Mouse (Mus musculus) forebrain, postnatal 0 days (tissue): ENCODE results near the gene Fermt3. TPM values are rescaled to one million over a fixed set of nuclear protein-coding genes. Genes with fewer than 3 reads are reported as not detected.
A peak's percentile ranks its signal among the peaks of the same experiment; 100 is the strongest.

Experiments
- ATAC-seq: fragments of 200-750 bp; cut with Nextera tagmentation; 2 replicates; pipeline ENCODE4 v1.8.0; 2017; ENCODE audit warnings: mild to moderate bottlenecking, moderate library complexity
- DNase-seq: peaks from one replicate; pipeline ENCODE4 v3.0.0-alpha.2; 2015
- H3K27ac ChIP-seq: fragments of 300-500 bp; sonication (generic); 2 replicates; pipeline ENCODE4 v1.5.1; 2014; ENCODE audit warnings: low read depth, mild to moderate bottlenecking, antibody characterized with exemption, low read length, moderate library complexity, mixed read lengths
- H3K27me3 ChIP-seq: fragments of 300-500 bp; sonication (generic); 2 replicates; pipeline ENCODE4 v1.6.1; 2014; ENCODE audit warnings: mild to moderate bottlenecking, low read length, mixed read lengths; ENCODE audit not compliant: insufficient read depth
- H3K36me3 ChIP-seq: fragments of 300-500 bp; sonication (generic); 2 replicates; pipeline ENCODE4 v1.6.1; 2014; ENCODE audit warnings: mild to moderate bottlenecking, moderate library complexity; ENCODE audit not compliant: insufficient read depth
- H3K4me1 ChIP-seq: fragments of 300-500 bp; sonication (generic); 2 replicates; pipeline ENCODE4 v1.6.1; 2014; ENCODE audit warnings: antibody characterized with exemption; ENCODE audit not compliant: insufficient read depth
- H3K4me2 ChIP-seq: fragments of 300-500 bp; sonication (generic); 2 replicates; pipeline ENCODE4 v1.6.1; 2014; ENCODE audit warnings: low read depth, mild to moderate bottlenecking, moderate library complexity
- H3K4me3 ChIP-seq: fragments of 300-500 bp; sonication (generic); 2 replicates; pipeline ENCODE4 v1.5.1; 2014; ENCODE audit warnings: low read depth, low read length, mixed read lengths
- H3K9ac ChIP-seq: fragments of 300-500 bp; sonication (generic); 2 replicates; pipeline ENCODE4 v1.6.1; 2014; ENCODE audit warnings: mild to moderate bottlenecking
- H3K9me3 ChIP-seq: fragments of 300-500 bp; sonication (generic); 2 replicates; pipeline ENCODE4 v1.6.1; 2016; ENCODE audit warnings: low read length
- CTCF ChIP-seq: sonication (generic); IDR thresholded peaks from 2 replicates; pipeline ENCODE4 v1.5.1; 2016; ENCODE audit warnings: antibody characterized with exemption, control low read depth, low read depth
- WGBS: fragments of 180-500 bp; shearing (Covaris S2); extraction: QIAGEN DNeasy Blood & Tissue Kit; methylation state at CpG from one replicate; pipeline ENCODE4 v1.1.7; 2014; 5-methylcytosine and 5-hydroxymethylcytosine counted together
- polyA plus RNA-seq: library from polyadenylated mRNA; unstranded; fragments of >200 nt; fragmentation: Nextera tagmentation; extraction: Ambion mirVana; gene quantifications from 2 replicates; pipeline ENCODE4 v1.2.1, GENCODE M21; 2015
- total RNA-seq: library from RNA; depleted of rRNA; stranded (reverse); fragments of >200 nt; gene quantifications from 2 replicates; pipeline ENCODE4 v1.2.3, GENCODE M21; 2014

Fermt3 gene
- total and polyA plus RNA-seq, 2 experiments from 2014 or later = 3.6 to 6.0 TPM

DNA sequence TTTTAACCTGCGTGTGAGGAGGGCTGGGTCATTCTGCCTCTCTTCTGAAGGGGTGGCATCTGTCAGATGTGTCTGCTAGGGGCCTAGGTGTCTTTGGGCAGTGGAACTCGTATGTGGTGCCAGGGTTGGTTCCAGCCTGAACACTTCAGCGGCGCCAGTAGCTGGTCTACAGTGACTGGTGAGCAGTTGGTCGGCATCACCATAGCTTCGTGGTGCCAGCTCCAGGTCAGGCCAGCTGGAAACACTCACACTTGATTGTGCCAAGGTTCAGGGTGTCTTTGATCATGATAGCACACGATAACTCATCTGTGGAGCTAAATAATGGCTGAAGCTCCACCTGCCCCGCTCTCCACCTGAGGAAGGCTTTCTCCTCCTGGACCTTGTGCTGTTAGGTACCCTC is 43.6 kb upstream of the Fermt3 start:
- no peaks in the 10 kb centered on the region for H3K9me3 ChIP-seq
- no peak for DNase-seq
- 84% methylated on average over 8 of the region's 8 CpGs for WGBS

DNA sequence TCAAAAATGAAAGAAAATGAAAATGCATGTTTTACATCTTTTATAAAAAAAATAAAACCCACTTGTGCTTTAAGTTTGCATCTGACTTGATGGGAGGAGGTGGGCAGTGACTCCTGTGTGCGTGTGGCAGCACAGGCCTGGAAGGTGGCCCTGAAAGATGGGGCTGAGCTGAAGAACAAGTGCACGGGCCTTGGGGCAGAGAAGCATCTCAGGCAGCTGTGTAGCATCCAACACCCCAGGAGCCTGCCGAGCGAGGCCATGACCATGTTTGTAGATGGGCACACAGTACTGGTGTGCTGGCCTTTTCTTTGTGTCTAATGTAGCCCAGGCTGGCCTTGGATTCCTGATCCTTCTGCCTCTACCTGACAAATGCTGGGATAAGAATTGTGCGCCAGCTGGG is 42.8 kb upstream of the Fermt3 start:
- WGBS = 94% methylated on average over 5 of the region's 5 CpGs
- no peaks in the 10 kb centered on the region for H3K27me3 ChIP-seq
- no peak for TF ChIP-seq CTCF
- H3K36me3 ChIP-seq = no peaks in the 10 kb centered on the region
- H3K9me3 ChIP-seq = no peaks in the 10 kb centered on the region
- H3K4me2 ChIP-seq = no peak overlapping the region
- no peak overlapping the region for H3K4me3 ChIP-seq
- no peak overlapping the region for H3K9ac ChIP-seq
- DNase-seq = no peak
- H3K4me1 ChIP-seq = peaks cover 9% of the 10 kb centered on the region
- ATAC-seq = no peak
- no peak overlapping the region for H3K27ac ChIP-seq

More for the DNA sequence above, 43.6 kb upstream of the Fermt3 start:
- Histone ChIP-seq H3K27me3 (no peaks in the 10 kb centered on the region), H3K36me3 (no peaks in the 10 kb centered on the region), H3K9ac (no peak overlapping the region), H3K27ac (no peak overlapping the region), H3K4me1 (peaks cover 9% of the 10 kb centered on the region; the same call in 1 of the 2 replicates), H3K4me3 (no peak overlapping the region), H3K4me2 (no peak overlapping the region)
- no peak for TF ChIP-seq CTCF
- ATAC-seq = no peak

DNA sequence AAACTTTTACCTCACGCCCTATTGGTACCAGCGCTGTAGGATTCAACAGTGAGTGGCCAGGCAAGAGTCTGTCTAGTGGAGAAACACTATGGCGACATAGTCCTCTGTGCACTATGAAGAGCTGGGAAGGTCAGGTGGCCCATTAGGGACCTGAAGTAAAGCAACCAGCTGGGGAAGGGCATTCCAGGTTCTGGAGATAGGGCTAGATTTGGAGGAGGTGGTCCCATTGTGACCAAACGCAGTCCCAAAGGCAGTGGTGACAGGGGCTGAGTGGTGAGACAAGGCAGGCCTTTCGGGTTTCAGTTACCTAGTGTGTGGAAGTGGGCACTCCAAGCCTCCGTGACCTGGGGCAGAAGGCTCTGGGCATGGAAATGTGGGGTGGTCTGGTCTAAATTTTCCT is 39.3 kb upstream of the Fermt3 start:
- no peaks in the 10 kb centered on the region for H3K36me3 ChIP-seq
- H3K4me3 ChIP-seq = no peak overlapping the region
- no peaks in the 10 kb centered on the region for H3K27me3 ChIP-seq
- 58% methylated on average over 6 of the region's 6 CpGs for WGBS
- no peaks in the 10 kb centered on the region for H3K9me3 ChIP-seq
- peaks cover 5% of the 10 kb centered on the region for H3K4me1 ChIP-seq
- no peak overlapping the region for H3K27ac ChIP-seq
- no peak overlapping the region for H3K9ac ChIP-seq
- no peak for DNase-seq
- no peak for TF ChIP-seq CTCF
- no peak for ATAC-seq
- H3K4me2 ChIP-seq = no peak overlapping the region

DNA sequence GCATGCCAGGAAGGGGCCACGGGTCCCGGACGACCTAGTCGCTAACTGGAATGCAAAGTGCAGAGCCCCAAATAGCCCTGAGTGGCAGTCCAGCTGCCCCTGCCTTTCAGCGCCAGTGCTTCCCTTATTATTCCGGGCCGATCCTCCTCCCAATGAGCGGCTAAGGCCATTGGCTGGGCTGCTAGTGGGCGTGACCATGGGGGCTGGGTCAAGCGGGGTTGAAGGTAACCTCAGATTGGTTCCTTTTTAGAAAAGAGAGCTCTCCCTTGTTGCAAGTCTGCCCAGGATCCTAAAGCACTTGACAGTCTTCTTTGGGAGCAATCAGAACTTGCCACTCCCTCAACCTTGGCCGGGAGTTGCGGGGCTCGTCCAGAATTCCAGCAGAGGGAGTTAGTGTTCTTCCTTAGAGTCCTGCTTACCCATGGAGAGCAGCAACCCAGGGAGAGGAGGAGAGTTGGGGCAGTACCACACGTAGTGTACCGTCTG is 38.5 kb upstream of the Fermt3 start:
- peaks cover 5% of the 10 kb centered on the region for H3K4me1 ChIP-seq
- H3K4me3 ChIP-seq = peak overlapping the region; percentile 57
- no peak overlapping the region for H3K27ac ChIP-seq
- no peak overlapping the region; the same call in 1 of the 2 replicates for H3K9ac ChIP-seq
- H3K4me2 ChIP-seq = peak overlapping the region; percentile 100
- no peaks in the 10 kb centered on the region for H3K27me3 ChIP-seq
- peak; percentile 64 for DNase-seq
- H3K9me3 ChIP-seq = no peaks in the 10 kb centered on the region
- under 1% methylated on average over 15 of the region's 15 CpGs for WGBS
- peak; percentile 56 for TF ChIP-seq CTCF
- H3K36me3 ChIP-seq = no peaks in the 10 kb centered on the region
- peak; percentile 59 for ATAC-seq

DNA sequence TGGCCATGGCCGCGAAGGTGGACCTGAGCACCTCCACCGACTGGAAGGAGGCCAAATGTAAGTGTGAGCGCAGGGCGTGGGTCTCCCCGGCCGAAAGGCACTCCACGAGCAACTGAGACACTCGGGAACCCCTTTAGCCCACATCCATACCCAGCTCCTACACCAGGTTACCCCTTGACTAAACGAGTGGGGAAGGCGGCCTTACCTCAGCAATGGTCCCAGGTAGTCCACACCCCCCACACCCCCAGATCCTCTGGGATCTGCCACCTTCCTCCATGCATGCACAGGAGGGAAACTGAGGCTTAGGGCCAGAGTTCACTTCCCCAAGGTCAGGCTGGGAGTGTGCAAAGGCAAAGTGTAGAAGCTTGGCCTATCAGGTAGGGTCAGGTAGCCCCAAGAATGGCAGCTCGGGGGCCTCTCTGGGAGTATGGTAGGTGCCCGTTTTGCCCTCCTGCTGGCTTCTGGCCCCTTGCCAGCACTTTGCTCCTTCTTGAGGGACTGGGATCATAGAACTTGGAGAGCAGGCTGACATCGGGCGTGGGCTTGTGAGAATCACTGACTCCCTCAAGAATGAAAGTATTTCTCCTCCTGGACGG is 38.0 kb upstream of the Fermt3 start:
- TF ChIP-seq CTCF = no peak
- Histone ChIP-seq H3K9ac (peak overlapping the region; percentile 48), H3K36me3 (no peaks in the 10 kb centered on the region), H3K4me2 (peak overlapping the region; percentile 100), H3K9me3 (no peaks in the 10 kb centered on the region), H3K27me3 (no peaks in the 10 kb centered on the region), H3K27ac (no peak overlapping the region), H3K4me3 (peak overlapping the region; percentile 57), H3K4me1 (peaks cover 5% of the 10 kb centered on the region)
- DNase-seq (no peak), ATAC-seq (peak; percentile 10; the same call in 1 of the 2 replicates)
- 5% methylated on average over 16 of the region's 16 CpGs for WGBS

DNA sequence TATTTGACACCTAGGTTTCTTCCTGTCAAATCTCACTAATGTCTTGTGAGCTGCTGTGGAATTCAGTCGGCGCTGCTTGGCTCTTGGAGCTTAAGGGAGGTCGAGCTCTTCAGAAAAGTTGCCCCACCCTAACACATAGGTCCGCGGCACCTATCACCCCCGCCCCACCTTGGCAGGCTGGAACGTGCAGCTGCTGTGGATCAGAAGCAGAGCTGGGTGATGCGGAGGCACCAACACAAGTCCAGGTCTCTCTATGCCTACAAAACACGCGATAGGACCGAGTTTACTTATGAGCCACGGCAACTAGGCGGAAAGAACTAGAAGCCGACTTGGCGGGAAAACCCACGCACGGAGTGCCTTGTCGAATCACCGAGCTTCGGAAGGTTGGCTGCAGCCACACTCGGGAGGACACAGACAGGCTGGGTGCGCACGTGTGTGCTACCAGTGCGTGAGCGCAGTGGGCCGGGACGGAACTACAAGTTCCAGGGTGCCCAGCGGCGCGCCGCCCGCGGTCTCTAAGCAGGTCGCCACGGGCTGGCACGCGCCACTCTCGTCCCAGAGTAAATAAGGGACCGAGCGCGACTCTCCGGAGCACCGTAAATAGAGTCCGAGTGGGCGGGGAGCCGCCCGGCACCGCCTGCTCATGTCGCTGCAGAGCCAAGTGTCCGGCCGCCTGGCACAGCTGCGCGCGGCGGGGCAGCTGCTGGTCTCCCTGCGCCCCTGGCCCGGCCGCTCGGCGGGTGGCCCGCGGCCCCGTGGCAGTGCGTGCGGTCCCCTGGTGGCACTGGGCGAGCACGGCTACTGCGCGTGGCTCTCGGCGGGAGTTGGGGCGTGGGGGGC is 37.2 kb upstream of the Fermt3 start, which contains the start of gene Macrod1:
Gene Macrod1 (plus strand): TSS at position 563 of the 840 bp plus-strand sequence.
- TF ChIP-seq CTCF = no peak
- 2% methylated on average over 70 of the region's 72 CpGs for WGBS
- peak within 1 kb of the TSS; percentile 48 for H3K9ac ChIP-seq

DNA sequence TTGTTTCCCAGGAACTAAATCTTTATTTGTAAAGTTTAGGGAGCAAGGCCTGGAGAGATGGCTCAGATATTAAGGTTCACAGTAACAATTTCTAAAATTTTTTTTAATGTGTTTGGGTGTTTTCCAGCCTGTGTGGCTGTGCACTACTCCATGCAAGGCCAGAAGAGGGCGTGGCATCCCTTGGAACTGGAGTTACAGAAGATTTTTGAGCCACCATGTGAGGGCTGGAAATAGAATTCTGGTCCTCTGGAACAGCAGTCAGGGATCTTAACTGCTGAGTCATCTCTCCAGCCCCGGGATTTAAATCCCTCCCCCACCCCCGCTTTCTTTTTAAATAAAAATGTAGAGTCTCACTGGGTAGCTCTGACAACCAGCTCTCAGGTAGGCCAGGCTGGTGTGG is 35.9 kb upstream of the Fermt3 start:
- ATAC-seq (no peak), DNase-seq (no peak)
- TF ChIP-seq CTCF = no peak
- H3K36me3 ChIP-seq = no peaks in the 10 kb centered on the region
- H3K9me3 ChIP-seq = no peaks in the 10 kb centered on the region
- H3K27me3 ChIP-seq = no peaks in the 10 kb centered on the region
- 52% methylated on average over 3 of the region's 3 CpGs for WGBS
- H3K9ac ChIP-seq = no peak overlapping the region
- no peak overlapping the region for H3K4me2 ChIP-seq
- no peak overlapping the region for H3K4me3 ChIP-seq
- H3K4me1 ChIP-seq = peaks cover 5% of the 10 kb centered on the region
- no peak overlapping the region for H3K27ac ChIP-seq

More for the DNA sequence above, 37.2 kb upstream of the Fermt3 start, which contains the start of gene Macrod1:
- Histone ChIP-seq H3K4me3 (peak within 1 kb of the TSS; percentile 57), H3K27ac (no peak within 1 kb of the TSS), H3K36me3 (no peaks in the 10 kb centered on the region), H3K4me2 (peak within 1 kb of the TSS; percentile 100), H3K27me3 (no peaks in the 10 kb centered on the region), H3K9me3 (no peaks in the 10 kb centered on the region), H3K4me1 (peaks cover 5% of the 10 kb centered on the region)
- DNase-seq (peak; percentile 80), ATAC-seq (peak; percentile 88)
